Mouse (Mus musculus): ENCODE data around the gene Fn3krp. TPM values are rescaled to one million over a fixed set of nuclear protein-coding genes. Genes with fewer than 3 reads are reported as not detected.

Gene Fn3krp
- polyA plus RNA-seq, 1 experiment = 7.4 TPM

- Histone ChIP-seq H3K4me3 (ENCODE audit: extremely low read depth, insufficient read depth, insufficient read length) (no peak overlapping the region), H3K27me3 (ENCODE audit: control insufficient read depth, insufficient read depth, low read length) (no peaks in the 10 kb centered on the region), H3K4me1 (ENCODE audit: control insufficient read depth, insufficient read depth, insufficient read length) (no peaks in the 10 kb centered on the region), H3K27ac (ENCODE audit: insufficient read depth, low read length) (no peak overlapping the region), H3K36me3 (ENCODE audit: control insufficient read depth, insufficient read depth, low read length) (peaks cover 5% of the 10 kb centered on the region)
- no peak for DNase-seq (ENCODE audit: low read depth in 1 of 2, low spot score in 2 of 2)
- WGBS = 55% methylated on average over 3 of the region's 3 CpGs
- no peak for TF ChIP-seq POLR2A (IDR thresholded peaks at IDR 0.05; ENCODE audit: low read depth, low read length)
- TF ChIP-seq CTCF (IDR thresholded peaks at IDR 0.05; ENCODE audit: extremely low read depth, insufficient read depth, insufficient read length, insufficient replicate concordance) = no peak
Measured at GRCm38 (mm10) chr11:121474831-121475230, 53.6 kb downstream of the Fn3krp start.

- peak; percentile 41 to 58 for DNase-seq (ENCODE audit: low read depth in 1 of 2, low spot score in 2 of 2)
- H3K27ac ChIP-seq (ENCODE audit: insufficient read depth, low read length) = no peak overlapping the region
- H3K36me3 ChIP-seq (ENCODE audit: control insufficient read depth, insufficient read depth, low read length) = peaks cover 5% of the 10 kb centered on the region
- H3K4me1 ChIP-seq (ENCODE audit: control insufficient read depth, insufficient read depth, insufficient read length) = no peaks in the 10 kb centered on the region
- WGBS = 27% methylated on average over 9 of the region's 9 CpGs
- H3K4me3 ChIP-seq (ENCODE audit: extremely low read depth, insufficient read depth, insufficient read length) = no peak overlapping the region
- no peaks in the 10 kb centered on the region for H3K27me3 ChIP-seq (ENCODE audit: control insufficient read depth, insufficient read depth, low read length)
- no peak for TF ChIP-seq POLR2A (IDR thresholded peaks at IDR 0.05; ENCODE audit: low read depth, low read length)
- TF ChIP-seq CTCF (IDR thresholded peaks at IDR 0.05; ENCODE audit: extremely low read depth, insufficient read depth, insufficient read length, insufficient replicate concordance) = peak; percentile 92; the same call in 1 of the 2 replicates
Measured at GRCm38 (mm10) chr11:121475699-121476415, 54.7 kb downstream of the Fn3krp start.

GRCm38 (mm10) chr11:121479476-121480203 is 58.4 kb downstream of the Fn3krp start:
- 71% methylated on average over 15 of the region's 15 CpGs for WGBS
- DNase-seq (ENCODE audit: low read depth in 1 of 2, low spot score in 2 of 2) = no peak
- H3K36me3 ChIP-seq (ENCODE audit: control insufficient read depth, insufficient read depth, low read length) = peaks cover 5% of the 10 kb centered on the region
- TF ChIP-seq POLR2A (IDR thresholded peaks at IDR 0.05; ENCODE audit: low read depth, low read length) = no peak
- TF ChIP-seq CTCF (IDR thresholded peaks at IDR 0.05; ENCODE audit: extremely low read depth, insufficient read depth, insufficient read length, insufficient replicate concordance) = no peak
- H3K27me3 ChIP-seq (ENCODE audit: control insufficient read depth, insufficient read depth, low read length) = no peaks in the 10 kb centered on the region
- H3K27ac ChIP-seq (ENCODE audit: insufficient read depth, low read length) = no peak overlapping the region
- H3K4me3 ChIP-seq (ENCODE audit: extremely low read depth, insufficient read depth, insufficient read length) = no peak overlapping the region
- H3K4me1 ChIP-seq (ENCODE audit: control insufficient read depth, insufficient read depth, insufficient read length) = no peaks in the 10 kb centered on the region

Other genes with a start within 250 kb of the Fn3krp start
- 11.0 and 14.7 TPM in 2 replicates for gene Hexdc, start 217.0 kb upstream of the Fn3krp start, polyA plus RNA-seq (2012; rRNA removed)
- gene Ogfod3, start 216.7 kb upstream of the Fn3krp start, polyA plus RNA-seq (2012; rRNA removed) = 5.9 TPM in 2 replicates
- 63.3 and 67.2 TPM in 2 replicates for gene Cybc1, start 192.1 kb upstream of the Fn3krp start, polyA plus RNA-seq (2012; rRNA removed)
- 36.8 and 42.0 TPM in 2 replicates for gene Narf, start 184.1 kb upstream of the Fn3krp start, polyA plus RNA-seq (2012; rRNA removed)
- 29.8 and 40.3 TPM in 2 replicates for gene Foxk2, start 161.4 kb upstream of the Fn3krp start, polyA plus RNA-seq (2012; rRNA removed)
- gene Wdr45b, start 67.0 kb upstream of the Fn3krp start, polyA plus RNA-seq (2012; rRNA removed) = 21.6 and 23.2 TPM in 2 replicates
- 0.67 and 0.83 TPM in 2 replicates for gene Rab40b, start 33.1 kb upstream of the Fn3krp start, polyA plus RNA-seq (2012; rRNA removed)
- 5.9 and 7.4 TPM in 2 replicates for gene Fn3k, start 13.5 kb downstream of the Fn3krp start, polyA plus RNA-seq (2012; rRNA removed)
- 38.0 and 44.7 TPM in 2 replicates for gene Tbcd, start 30.5 kb downstream of the Fn3krp start, polyA plus RNA-seq (2012; rRNA removed)
- gene Zfp750, start 97.9 kb downstream of the Fn3krp start, polyA plus RNA-seq (2012; rRNA removed) = 0.04 and 0.11 TPM in 2 replicates

Measured in spleen, adult 2 months (tissue).